Mouse (Mus musculus) kidney, adult 8-10 months (tissue): ENCODE data around the gene Mst1.

ENCODE experiments used
- DNase-seq, 2 experiments: peaks; one replicate each; pipeline ENCODE4 v3.0.0; 2022

Mst1 gene

GRCm38 (mm10) chr9:108080168-108080567, at the start of gene Mst1:
Gene Mst1 (plus strand): TSS chr9:108080436.
- no peak for DNase-seq

- DNase-seq, result no peak
Measured at GRCm38 (mm10) chr9:108032126-108032525, 48.1 kb upstream of the Mst1 start.

GRCm38 (mm10) chr9:108035331-108036156, 44.7 kb upstream of the Mst1 start:
- no peak for DNase-seq

- no peak for DNase-seq
Measured at GRCm38 (mm10) chr9:108044751-108045492, 35.3 kb upstream of the Mst1 start.

- no peak for DNase-seq
Measured at GRCm38 (mm10) chr9:108046582-108046981, 33.7 kb upstream of the Mst1 start.

- no peak for DNase-seq
Measured at GRCm38 (mm10) chr9:108047601-108048565, 32.4 kb upstream of the Mst1 start.

- DNase-seq, result no peak
Measured at GRCm38 (mm10) chr9:108048566-108048955, 31.7 kb upstream of the Mst1 start.

- DNase-seq, result peak; percentile 97
Measured at GRCm38 (mm10) chr9:108049016-108049455, 31.2 kb upstream of the Mst1 start, which contains the start of gene Gmppb. Gene Gmppb (plus strand): TSS chr9:108049242.

GRCm38 (mm10) chr9:108049561-108050251, 30.5 kb upstream of the Mst1 start:
- no peak for DNase-seq

GRCm38 (mm10) chr9:108051184-108051930, 28.9 kb upstream of the Mst1 start:
- DNase-seq, result no peak

GRCm38 (mm10) chr9:108051931-108052220, 28.4 kb upstream of the Mst1 start:
- no peak for DNase-seq

- DNase-seq, result no peak
Measured at GRCm38 (mm10) chr9:108052411-108052810, 27.8 kb upstream of the Mst1 start.

GRCm38 (mm10) chr9:108052885-108053664, 27.2 kb upstream of the Mst1 start, which contains the start of gene Amigo3:
Gene Amigo3 (plus strand): TSS chr9:108053159.
- DNase-seq, result peak; percentile 97 to 100

- DNase-seq, result no peak
Measured at GRCm38 (mm10) chr9:108053665-108054225, 26.5 kb upstream of the Mst1 start.

GRCm38 (mm10) chr9:108054331-108055040, 25.8 kb upstream of the Mst1 start:
- DNase-seq, result no peak

- no peak for DNase-seq
Measured at GRCm38 (mm10) chr9:108055061-108055460, 25.2 kb upstream of the Mst1 start.

- DNase-seq, result no peak
Measured at GRCm38 (mm10) chr9:108055661-108056237, 24.5 kb upstream of the Mst1 start.

GRCm38 (mm10) chr9:108056361-108057261, 23.6 kb upstream of the Mst1 start:
- DNase-seq, result no peak
